Mouse (Mus musculus) liver, embryonic 11.5 days (tissue): ENCODE measurements around the gene Kitl. TPM values are rescaled to one million over a fixed set of nuclear protein-coding genes. Genes with fewer than 3 reads are reported as not detected.

ENCODE experiments used
- ATAC-seq: fragments of 200-750 bp; cut with Nextera tagmentation; replicated peaks from 2 replicates; pipeline ENCODE4 v1.8.0; 2017; ENCODE audit warnings: moderate number of reproducible peaks, mild to moderate bottlenecking, moderate TSS enrichment, moderate library complexity; ENCODE audit not compliant: low FRiP score
- DNase-seq: peaks from one replicate; pipeline ENCODE4 v3.0.0-alpha.2; 2017; ENCODE audit warnings: low spot score
- H3K27ac ChIP-seq: fragments of 300-500 bp; sonication (generic); 2 replicates; pipeline ENCODE4 v1.5.1; 2014; ENCODE audit warnings: mild to moderate bottlenecking, low read depth, low read length, control low read depth
- H3K27me3 ChIP-seq: fragments of 300-500 bp; sonication (generic); replicated peaks from 2 replicates; pipeline ENCODE4 v1.6.1; 2014; ENCODE audit warnings: low read length, mixed read lengths; ENCODE audit not compliant: control insufficient read depth, insufficient read depth
- H3K36me3 ChIP-seq: fragments of 300-500 bp; sonication (generic); 2 replicates; pipeline ENCODE4 v1.6.1; 2014; ENCODE audit warnings: mild to moderate bottlenecking, low read length, moderate library complexity, mixed read lengths; ENCODE audit not compliant: control insufficient read depth, insufficient read depth
- H3K4me1 ChIP-seq: fragments of 300-500 bp; sonication (generic); replicated peaks from 2 replicates; pipeline ENCODE4 v1.6.1; 2014; ENCODE audit warnings: low read length, mixed read lengths; ENCODE audit not compliant: control insufficient read depth, insufficient read depth
- H3K4me2 ChIP-seq: fragments of 300-500 bp; sonication (generic); 2 replicates; pipeline ENCODE4 v1.6.1; 2014; ENCODE audit warnings: mild to moderate bottlenecking, control low read depth, moderate library complexity
- H3K4me3 ChIP-seq: fragments of 300-500 bp; sonication (generic); 2 replicates; pipeline ENCODE4 v1.5.1; 2014; ENCODE audit warnings: low read depth, low read length, control low read depth
- H3K9ac ChIP-seq: fragments of 300-500 bp; sonication (generic); 2 replicates; pipeline ENCODE4 v1.6.1; 2014; ENCODE audit warnings: low read depth, low read length, control low read depth
- H3K9me3 ChIP-seq: fragments of 300-500 bp; sonication (generic); 2 replicates; pipeline ENCODE4 v1.6.1; 2016; ENCODE audit warnings: low read length, inconsistent platforms, mixed read lengths; ENCODE audit not compliant: control insufficient read depth
- WGBS: fragments of 180-500 bp; shearing (Covaris S2); extraction: QIAGEN DNeasy Blood & Tissue Kit; methylation state at CpG from one replicate; pipeline ENCODE4 v1.1.7; 2014; 5-methylcytosine and 5-hydroxymethylcytosine counted together
- polyA plus RNA-seq: library from polyadenylated mRNA; unstranded; fragments of >200 nt; fragmentation: Nextera tagmentation; extraction: Ambion mirVana; gene quantifications from 2 replicates; pipeline ENCODE4 v1.2.1, GENCODE M21; 2014

Gene Kitl
- polyA plus RNA-seq, 1 experiment from 2014 or later, result 24.0 TPM

GRCm38 (mm10) chr10:100003797-100004196 lies 11.6 kb upstream of the Kitl start:
- 83% methylated on average over 4 of the region's 4 CpGs for WGBS
- ATAC-seq (no peak), DNase-seq (no peak)
- H3K9ac ChIP-seq, result no peak overlapping the region
- no peaks in the 10 kb centered on the region for H3K4me1 ChIP-seq
- no peak overlapping the region for H3K4me2 ChIP-seq
- no peaks in the 10 kb centered on the region for H3K27me3 ChIP-seq
- no peak overlapping the region for H3K27ac ChIP-seq
- no peaks in the 10 kb centered on the region for H3K36me3 ChIP-seq
- H3K4me3 ChIP-seq, result no peak overlapping the region
- no peaks in the 10 kb centered on the region for H3K9me3 ChIP-seq

GRCm38 (mm10) chr10:100009681-100010080 lies 5.7 kb upstream of the Kitl start:
- WGBS, result 80% methylated on average over 6 of the region's 6 CpGs
- no peak overlapping the region for H3K4me3 ChIP-seq
- no peak for ATAC-seq

GRCm38 (mm10) chr10:100010291-100010690 lies 5.1 kb upstream of the Kitl start:
- Histone ChIP-seq H3K27ac (no peak overlapping the region), H3K36me3 (no peaks in the 10 kb centered on the region), H3K4me1 (no peaks in the 10 kb centered on the region), H3K4me2 (no peak overlapping the region), H3K4me3 (no peak overlapping the region), H3K27me3 (0 out of 2 replicates have a peak, but pooled peaks cover 2% of the 10 kb centered on the region), H3K9ac (no peak overlapping the region), H3K9me3 (no peaks in the 10 kb centered on the region)
- WGBS, result 71% methylated on average over 9 of the region's 9 CpGs
- no peak for ATAC-seq
- DNase-seq, result no peak

More at GRCm38 (mm10) chr10:100009681-100010080, 5.7 kb upstream of the Kitl start:
- no peaks in the 10 kb centered on the region for H3K4me1 ChIP-seq
- no peak overlapping the region for H3K4me2 ChIP-seq
- H3K9ac ChIP-seq, result no peak overlapping the region
- no peaks in the 10 kb centered on the region for H3K9me3 ChIP-seq
- no peaks in the 10 kb centered on the region for H3K36me3 ChIP-seq
- H3K27ac ChIP-seq, result no peak overlapping the region
- DNase-seq, result no peak
- H3K27me3 ChIP-seq, result 0 out of 2 replicates have a peak, but pooled peaks cover 2% of the 10 kb centered on the region

- WGBS, result 43% methylated on average over 2 of the region's 2 CpGs
- no peak overlapping the region for H3K9ac ChIP-seq
- H3K9me3 ChIP-seq, result no peaks in the 10 kb centered on the region
- H3K36me3 ChIP-seq, result no peaks in the 10 kb centered on the region
- H3K4me2 ChIP-seq, result no peak overlapping the region
- no peak for DNase-seq
- no peak overlapping the region for H3K27ac ChIP-seq
- no peaks in the 10 kb centered on the region; the same call in 1 of the 2 replicates for H3K4me1 ChIP-seq
- no peak for ATAC-seq
- no peak overlapping the region for H3K4me3 ChIP-seq
- H3K27me3 ChIP-seq, result peaks cover 21% of the 10 kb centered on the region
Measured at GRCm38 (mm10) chr10:100014096-100014495, 1.3 kb upstream of the Kitl start.

- ATAC-seq, result no peak
- Histone ChIP-seq H3K9me3 (no peaks in the 10 kb centered on the region), H3K27ac (peak overlapping the region; percentile 36; the same call in 1 of the 2 replicates), H3K4me2 (peak overlapping the region; percentile 70), H3K9ac (peak overlapping the region; percentile 70), H3K4me3 (peak overlapping the region; percentile 65), H3K4me1 (peaks cover 3% of the 10 kb centered on the region; the same call in 1 of the 2 replicates), H3K27me3 (peaks cover 21% of the 10 kb centered on the region), H3K36me3 (no peaks in the 10 kb centered on the region)
- under 1% methylated on average over 28 of the region's 28 CpGs for WGBS
- DNase-seq, result no peak
Measured at GRCm38 (mm10) chr10:100016326-100016709, 888 bp downstream of the Kitl start.

- DNase-seq (no peak), ATAC-seq (no peak)
- H3K4me2 ChIP-seq, result peak overlapping the region; percentile 40
- H3K9ac ChIP-seq, result no peak overlapping the region
- peak overlapping the region; percentile 65 for H3K4me3 ChIP-seq
- no peaks in the 10 kb centered on the region for H3K36me3 ChIP-seq
- no peaks in the 10 kb centered on the region for H3K9me3 ChIP-seq
- 18% methylated on average over 13 of the region's 13 CpGs for WGBS
- H3K4me1 ChIP-seq, result peaks cover 6% of the 10 kb centered on the region; the same call in 1 of the 2 replicates
- no peak overlapping the region for H3K27ac ChIP-seq
- H3K27me3 ChIP-seq, result peaks cover 21% of the 10 kb centered on the region
Measured at GRCm38 (mm10) chr10:100016941-100017770, 1.7 kb downstream of the Kitl start.

GRCm38 (mm10) chr10:100017771-100018070 lies 2.3 kb downstream of the Kitl start:
- peaks cover 21% of the 10 kb centered on the region for H3K27me3 ChIP-seq
- no peak overlapping the region for H3K27ac ChIP-seq
- 12% methylated on average over 10 of the region's 10 CpGs for WGBS
- ATAC-seq, result no peak
- H3K9ac ChIP-seq, result no peak overlapping the region
- H3K4me2 ChIP-seq, result peak overlapping the region; percentile 40
- no peak for DNase-seq
- H3K4me3 ChIP-seq, result peak overlapping the region; percentile 65
- H3K36me3 ChIP-seq, result no peaks in the 10 kb centered on the region
- H3K4me1 ChIP-seq, result peaks cover 6% of the 10 kb centered on the region; the same call in 1 of the 2 replicates
- no peaks in the 10 kb centered on the region for H3K9me3 ChIP-seq

- H3K4me1 ChIP-seq, result peaks cover 6% of the 10 kb centered on the region; the same call in 1 of the 2 replicates
- DNase-seq (no peak), ATAC-seq (no peak)
- H3K27ac ChIP-seq, result no peak overlapping the region
- WGBS, result 30% methylated on average over 5 of the region's 5 CpGs
- peak overlapping the region; percentile 40; the same call in 1 of the 2 replicates for H3K4me2 ChIP-seq
- peaks cover 21% of the 10 kb centered on the region for H3K27me3 ChIP-seq
- no peak overlapping the region for H3K4me3 ChIP-seq
- no peaks in the 10 kb centered on the region for H3K9me3 ChIP-seq
- H3K9ac ChIP-seq, result no peak overlapping the region
- H3K36me3 ChIP-seq, result no peaks in the 10 kb centered on the region
Measured at GRCm38 (mm10) chr10:100018493-100018892, 3.1 kb downstream of the Kitl start.
